Mouse (Mus musculus) olfactory bulb, adult 2 months (tissue): ENCODE measurements around the gene Hist1h4b.

Source experiments
- CTCF ChIP-seq: fragments of 200-500 bp; IDR thresholded peaks from 2 replicates; pipeline ENCODE4 v1.5.1; 2012; ENCODE audit warnings: low read depth, mild to moderate bottlenecking, low read length, moderate library complexity; ENCODE audit not compliant: insufficient read depth
- POLR2A ChIP-seq: fragments of 200-500 bp; IDR thresholded peaks from 2 replicates; pipeline ENCODE4 v1.6.1; 2012; ENCODE audit warnings: mild to moderate bottlenecking, low read depth, low read length, moderate library complexity; ENCODE audit not compliant: insufficient read depth

DNA sequence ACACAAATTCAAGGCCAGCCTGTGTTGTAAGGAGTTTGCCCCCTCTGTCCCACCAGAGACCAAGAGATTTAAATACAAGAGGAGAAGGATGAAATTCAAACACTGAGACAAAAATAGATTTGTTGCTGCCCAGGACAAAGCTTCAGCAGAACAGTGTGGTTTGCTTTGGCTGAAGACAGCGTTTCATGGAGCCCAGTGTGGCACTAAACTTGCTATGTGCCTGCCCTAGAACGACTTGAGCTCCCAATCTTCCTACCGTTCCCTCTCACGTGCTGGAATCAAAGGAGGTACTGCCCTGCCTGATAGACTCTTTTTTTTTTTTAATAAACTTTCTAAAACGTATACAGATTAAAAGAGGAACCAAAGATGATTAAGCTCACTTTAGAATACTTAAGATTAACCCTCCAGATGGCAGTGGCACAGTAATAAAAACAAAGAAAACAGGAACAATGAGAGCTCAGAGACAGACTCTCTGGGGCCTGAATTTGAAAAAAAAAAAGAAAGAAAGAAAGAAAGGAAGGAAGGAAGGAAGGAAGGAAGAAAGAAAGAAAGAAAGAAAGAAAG lies 12.1 kb downstream of the Hist1h4b start:
- TF ChIP-seq CTCF (no peak), POLR2A (no peak)
